Mouse (Mus musculus) bone marrow macrophage, adult 2 months (primary cell): ENCODE results near the gene Nlrc5. TPM values are rescaled to one million over a fixed set of nuclear protein-coding genes. Genes with fewer than 3 reads are reported as not detected.
"Not testable (repeated sequence)": the region's sequence is repeated elsewhere in the genome, so short reads cannot be mapped to it uniquely, and the experiment has no call there.

Experiments used
- H3K27ac ChIP-seq: 2 replicates; pipeline ENCODE4 v1.5.1; 2012; ENCODE audit warnings: low read depth, low read length; ENCODE audit not compliant: insufficient read depth
- H3K4me1 ChIP-seq: 2 replicates; pipeline ENCODE4 v1.6.1; 2012; ENCODE audit warnings: low read length; ENCODE audit not compliant: control insufficient read depth, insufficient read depth
- H3K4me3 ChIP-seq: 2 replicates; pipeline ENCODE4 v1.5.1; 2012; ENCODE audit warnings: mild to moderate bottlenecking, low read length, moderate library complexity; ENCODE audit not compliant: insufficient read depth
- CTCF ChIP-seq: IDR thresholded peaks from 2 replicates; pipeline ENCODE4 v1.5.1; 2012; ENCODE audit warnings: low read depth, mild to moderate bottlenecking, low read length, moderate library complexity
- POLR2A ChIP-seq: IDR thresholded peaks from 2 replicates; pipeline ENCODE4 v1.6.1; 2012; ENCODE audit warnings: mild to moderate bottlenecking, low read depth, low read length, borderline replicate concordance
- polyA plus RNA-seq: library from polyadenylated mRNA; stranded (reverse); fragments of >200 nt; gene quantifications from 2 replicates; pipeline ENCODE4 v1.2.4, GENCODE M21; 2012; ENCODE audit not compliant: missing spikeins, insufficient read depth, insufficient read length

Gene Nlrc5
- polyA plus RNA-seq, 1 experiment: 37.8 TPM

- Histone ChIP-seq H3K4me1 (peaks cover 23% of the 10 kb centered on the region), H3K27ac (no peak overlapping the region), H3K4me3 (no peak overlapping the region)
- TF ChIP-seq CTCF (no peak), POLR2A (no peak)
Measured at GRCm38 (mm10) chr8:94436900-94437299, 2.7 kb downstream of the Nlrc5 start.

DNA sequence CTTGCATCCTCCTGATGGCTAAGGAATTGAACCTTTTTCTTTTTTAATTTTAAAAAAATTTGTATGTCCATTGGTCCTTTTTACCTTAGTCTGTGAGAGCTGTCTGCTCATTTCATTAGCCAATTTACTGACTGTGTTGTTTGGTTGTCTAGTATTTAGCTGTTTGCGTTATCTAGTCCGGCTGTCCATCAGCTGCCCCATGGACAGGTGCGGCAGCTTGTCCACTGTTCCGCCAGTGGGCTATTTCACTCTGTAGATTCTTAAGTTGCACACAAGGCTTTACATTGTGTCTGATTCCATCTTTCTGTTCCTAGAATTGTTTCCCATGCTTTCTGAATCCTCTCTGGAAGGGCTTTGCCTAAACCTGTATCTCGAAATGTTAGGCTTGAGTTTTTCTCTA, 4.5 kb downstream of the Nlrc5 start:
- H3K27ac ChIP-seq: no peak overlapping the region
- H3K4me1 ChIP-seq: peaks cover 33% of the 10 kb centered on the region
- no peak overlapping the region for H3K4me3 ChIP-seq
- TF ChIP-seq POLR2A: no peak
- no peak for TF ChIP-seq CTCF

GRCm38 (mm10) chr8:94439691-94440090, 5.5 kb downstream of the Nlrc5 start:
- TF ChIP-seq CTCF (no peak), POLR2A (no peak)
- no peak overlapping the region for H3K4me3 ChIP-seq
- H3K4me1 ChIP-seq: peaks cover 39% of the 10 kb centered on the region
- no peak overlapping the region for H3K27ac ChIP-seq

- H3K4me1 ChIP-seq: peaks cover 42% of the 10 kb centered on the region
- no peak overlapping the region for H3K4me3 ChIP-seq
- TF ChIP-seq POLR2A (no peak), CTCF (no peak)
- no peak overlapping the region for H3K27ac ChIP-seq
Measured at GRCm38 (mm10) chr8:94440389-94440788, 6.2 kb downstream of the Nlrc5 start.

DNA sequence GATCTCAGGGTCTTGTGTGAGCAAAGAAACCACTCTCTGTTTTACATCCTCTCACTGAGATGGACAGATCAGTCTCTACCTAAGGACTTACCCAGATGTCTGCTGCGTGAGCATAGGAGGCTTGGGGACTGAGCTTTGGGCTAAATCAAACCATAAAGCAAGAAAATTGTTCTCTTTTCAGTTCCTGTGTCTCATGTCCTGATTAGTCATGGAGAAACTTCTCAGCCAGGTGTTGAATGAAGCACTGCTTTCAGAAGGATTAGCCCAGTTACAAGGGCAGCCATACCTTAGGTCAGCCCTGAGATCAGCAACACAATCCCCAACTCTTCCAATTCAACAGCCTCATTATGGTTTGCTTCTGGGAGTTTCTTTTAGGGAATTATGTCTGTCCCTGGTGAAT, 7.5 kb downstream of the Nlrc5 start:
- TF ChIP-seq CTCF (no peak), POLR2A (no peak)
- Histone ChIP-seq H3K4me1 (peaks cover 36% of the 10 kb centered on the region), H3K27ac (no peak overlapping the region), H3K4me3 (no peak overlapping the region)

DNA sequence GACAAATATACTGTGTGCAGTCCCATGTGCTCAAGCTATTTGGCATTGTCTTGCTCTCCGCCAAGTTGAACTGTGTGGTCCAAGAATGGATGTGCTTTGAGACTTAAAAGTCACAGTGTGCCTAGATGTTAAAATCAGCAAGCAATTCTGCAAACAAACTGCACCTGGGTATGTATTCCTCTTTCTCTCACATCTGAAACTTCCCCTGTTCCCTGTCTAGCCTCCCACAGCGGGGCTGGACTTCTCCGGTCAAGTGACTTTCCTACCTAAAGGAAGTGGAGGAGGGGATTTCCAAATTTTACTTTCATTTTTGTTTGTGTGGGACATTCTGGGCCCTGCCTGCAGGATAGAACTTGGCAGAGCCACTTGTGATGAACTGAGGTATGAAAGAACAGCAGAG, 9.0 kb downstream of the Nlrc5 start:
- H3K27ac ChIP-seq: no peak overlapping the region
- TF ChIP-seq CTCF (no peak), POLR2A (no peak)
- peaks cover 41% of the 10 kb centered on the region for H3K4me1 ChIP-seq
- H3K4me3 ChIP-seq: no peak overlapping the region

DNA sequence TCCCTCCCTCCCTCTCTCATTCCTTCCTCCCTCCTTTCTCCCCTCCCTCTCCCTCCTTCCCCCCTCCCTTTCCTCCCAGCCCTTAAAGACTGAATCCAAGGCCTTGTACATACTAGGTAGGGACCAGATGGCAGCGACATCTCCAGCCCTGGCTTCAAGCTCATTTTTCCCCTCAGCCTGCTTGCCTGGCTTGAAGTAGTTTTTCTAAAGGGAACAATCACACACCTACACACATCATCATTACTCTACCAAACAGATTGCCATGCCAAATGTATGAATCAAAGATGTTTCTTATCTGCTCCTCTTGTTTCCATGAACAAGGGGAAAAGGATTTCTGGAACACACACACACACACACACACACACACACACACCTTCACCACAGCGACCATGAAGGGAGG, 10.3 kb downstream of the Nlrc5 start:
- peaks cover 48% of the 10 kb centered on the region for H3K4me1 ChIP-seq
- no peak overlapping the region for H3K27ac ChIP-seq
- no peak for TF ChIP-seq POLR2A
- no peak overlapping the region for H3K4me3 ChIP-seq

DNA sequence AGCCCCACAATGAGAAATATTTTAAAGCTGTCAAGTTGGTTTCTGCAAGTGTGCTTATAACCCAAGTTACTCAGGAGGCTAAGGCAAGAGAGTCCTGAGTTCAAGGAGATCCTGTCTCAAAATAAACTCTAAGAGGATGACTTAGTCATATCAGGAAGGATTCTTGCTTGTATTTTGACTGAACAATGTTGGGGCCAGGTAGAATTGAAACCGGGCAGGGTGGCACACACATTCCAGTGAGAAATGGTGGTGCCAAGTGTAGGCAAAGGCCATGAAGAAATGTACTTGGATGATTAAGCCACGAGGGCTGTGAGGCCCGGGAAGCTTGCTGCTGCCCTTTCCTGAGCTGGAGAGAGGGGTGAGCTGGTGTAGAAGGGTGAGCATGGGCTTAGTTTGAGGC, 13.0 kb downstream of the Nlrc5 start:
- TF ChIP-seq POLR2A: no peak
- TF ChIP-seq CTCF: no peak
- Histone ChIP-seq H3K27ac (no peak overlapping the region), H3K4me3 (no peak overlapping the region), H3K4me1 (peaks cover 42% of the 10 kb centered on the region)

DNA sequence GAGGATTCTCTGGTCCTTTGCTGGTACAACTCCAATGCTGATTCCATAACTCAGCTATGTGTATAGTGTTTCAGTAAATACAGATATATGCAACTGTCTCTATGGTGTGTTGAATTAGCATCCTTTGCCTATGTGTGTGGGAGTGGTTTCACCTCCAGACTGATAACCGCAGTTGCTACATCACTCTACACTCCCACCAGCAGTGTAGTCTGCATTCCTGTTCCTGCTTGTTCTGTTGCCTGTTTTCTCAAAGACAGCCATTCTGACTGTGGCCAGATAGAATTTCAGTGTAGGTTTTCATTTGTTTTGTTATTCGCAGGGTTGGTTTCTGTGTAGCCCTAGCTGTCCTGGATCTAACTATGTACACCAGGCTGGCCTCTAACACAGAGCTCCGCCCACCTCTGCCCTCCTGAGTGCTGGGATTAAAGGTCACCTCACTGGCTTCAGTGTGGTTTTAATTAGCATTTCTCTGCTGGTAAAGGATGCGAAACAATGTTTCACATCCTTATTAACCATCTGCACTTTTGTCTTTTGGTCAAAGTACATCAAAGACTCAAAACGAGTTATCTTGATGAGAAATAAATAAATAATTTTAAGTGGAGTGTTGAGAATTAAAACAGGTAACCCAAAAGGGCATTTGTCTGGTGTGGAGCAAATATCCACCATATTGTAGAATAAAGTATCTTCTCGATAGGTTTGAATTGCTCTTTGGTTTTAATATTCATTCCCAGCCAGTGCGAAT, 13.6 kb downstream of the Nlrc5 start:
- TF ChIP-seq CTCF (no peak), POLR2A (no peak)
- Histone ChIP-seq H3K4me1 (peaks cover 38% of the 10 kb centered on the region), H3K27ac (no peak overlapping the region), H3K4me3 (no peak overlapping the region)

- H3K27ac ChIP-seq, H3K4me3 ChIP-seq: not testable (repeated sequence)
- peaks cover 14% of the 10 kb centered on the region for H3K4me1 ChIP-seq
Measured at GRCm38 (mm10) chr8:94452991-94453390, 18.8 kb downstream of the Nlrc5 start.
